ENCODE assay signal across 22 mouse cellular contexts in genomic region chr15:102191699-102192098, GRCm38 (mm10). TPM values are rescaled to one million over a fixed set of nuclear protein-coding genes. Genes with fewer than 3 reads are reported as not detected.
A peak's percentile ranks its signal among the peaks of the same experiment; 100 is the strongest.
DNase-seq lines count a peak whose midpoint lies in the region; ATAC-seq and TF ChIP-seq lines count a peak whose summit lies in the region.
"Had no signal": no experiment of that assay in that cellular context is flagged by ENCODE, and none has a peak within 500 bp of the region (broad histone marks: within the 10 kb centered on the region; RNA-seq: fewer than 3 reads in every experiment).

No protein-coding gene starts in this region.

- H3K36me3 ChIP-seq in neural tube, embryonic 12.5 days: no peaks in the 10 kb centered on the region; the same call in 1 of the 2 replicates
- H3K36me3 ChIP-seq in intestine, postnatal 0 days (ENCODE audit: control insufficient read depth, insufficient read depth): no peaks in the 10 kb centered on the region
- H3K36me3 ChIP-seq in liver, embryonic 13.5 days: no peaks in the 10 kb centered on the region

- no peak for DNase-seq in neural tube, embryonic 10.5 days (ENCODE audit: extremely low spot score, low spot score)
- no peak for DNase-seq in liver, embryonic 13.5 days
- no peak for DNase-seq in heart, postnatal 25 days (ENCODE audit: low spot score)
- no peak for DNase-seq in B cell, adult 2 months
- DNase-seq in layer of hippocampus, adult 8-10 months (ENCODE audit: low spot score in 2 of 2): no peak
- DNase-seq: adrenal gland, postnatal 14 days; cerebellum, adult 9-10 months; gastrocnemius, adult 2 months; heart, postnatal 36 days; kidney, postnatal 10 days; left cerebral cortex, postnatal 4 days; lung, adult 2 months; lung, postnatal 14 days; right cerebral cortex, postnatal 14 days; thymus, postnatal 25 days had no signal

- 62% methylated on average over 7 of the region's 7 CpGs for WGBS in neural tube, embryonic 12.5 days
- 25% methylated on average over 7 of the region's 7 CpGs for WGBS in intestine, postnatal 0 days
- 58% methylated on average over 7 of the region's 7 CpGs for WGBS in liver, embryonic 13.5 days (ENCODE audit: insufficient replicate concordance)

- 0 out of 2 replicates have a peak overlapping the region, but pooled peaks have one; percentile 13 for H3K9ac ChIP-seq in neural tube, embryonic 12.5 days
- H3K9ac ChIP-seq in intestine, postnatal 0 days (ENCODE audit: low read depth, low read length): no peak overlapping the region
- no peak overlapping the region for H3K9ac ChIP-seq in liver, embryonic 13.5 days

- no peak overlapping the region for H3K27ac ChIP-seq in neural tube, embryonic 12.5 days
- H3K27ac ChIP-seq in intestine, postnatal 0 days (ENCODE audit: low read depth, low read length): no peak overlapping the region
- H3K27ac ChIP-seq in liver, embryonic 13.5 days: peak overlapping the region; percentile 68
- H3K27ac ChIP-seq: forebrain, embryonic 10.5 days; hindbrain, embryonic 13.5 days had no signal

- no peaks in the 10 kb centered on the region; the same call in 1 of the 2 replicates for H3K4me1 ChIP-seq in neural tube, embryonic 12.5 days
- no peaks in the 10 kb centered on the region for H3K4me1 ChIP-seq in intestine, postnatal 0 days (replicated peaks; ENCODE audit: control insufficient read depth, insufficient read depth, low read length)
- peaks cover 48% of the 10 kb centered on the region for H3K4me1 ChIP-seq in liver, embryonic 13.5 days (replicated peaks)
- H3K4me1 ChIP-seq: hindbrain, embryonic 13.5 days had no signal

- no peaks in the 10 kb centered on the region for H3K27me3 ChIP-seq in neural tube, embryonic 12.5 days (replicated peaks)
- no peaks in the 10 kb centered on the region for H3K27me3 ChIP-seq in intestine, postnatal 0 days (replicated peaks; ENCODE audit: control insufficient read depth, insufficient read depth, low read length)
- no peaks in the 10 kb centered on the region for H3K27me3 ChIP-seq in liver, embryonic 13.5 days
- H3K27me3 ChIP-seq: hindbrain, embryonic 13.5 days had no signal

- TF ChIP-seq CTCF in intestine, postnatal 0 days (IDR thresholded peaks at IDR 0.05; ENCODE audit: low read depth): no peak

- no peaks in the 10 kb centered on the region for H3K9me3 ChIP-seq in neural tube, embryonic 12.5 days
- no peaks in the 10 kb centered on the region for H3K9me3 ChIP-seq in intestine, postnatal 0 days (ENCODE audit: control insufficient read depth)
- no peaks in the 10 kb centered on the region for H3K9me3 ChIP-seq in liver, embryonic 13.5 days (replicated peaks)
- H3K9me3 ChIP-seq: forebrain, embryonic 10.5 days; hindbrain, embryonic 13.5 days had no signal

- H3K4me3 ChIP-seq in neural tube, embryonic 12.5 days: no peak overlapping the region
- no peak overlapping the region for H3K4me3 ChIP-seq in intestine, postnatal 0 days (ENCODE audit: low read depth, low read length)
- no peak overlapping the region for H3K4me3 ChIP-seq in liver, embryonic 13.5 days (replicated peaks)
- H3K4me3 ChIP-seq: forebrain, embryonic 10.5 days; gastrocnemius, adult 2 months; hindbrain, embryonic 13.5 days had no signal

- intact Hi-C loops in heart, postnatal 25 days (cut with DNase I): no loop called here

- no peak for ATAC-seq in neural tube, embryonic 12.5 days (ENCODE audit: low FRiP score, low read depth)
- ATAC-seq in intestine, postnatal 0 days: peak; percentile 11; the same call in 1 of the 2 replicates
- ATAC-seq in liver, embryonic 13.5 days (ENCODE audit: low read depth): peak; percentile 50

- H3K4me2 ChIP-seq in neural tube, embryonic 12.5 days (replicated peaks): no peak overlapping the region
- no peak overlapping the region for H3K4me2 ChIP-seq in intestine, postnatal 0 days (replicated peaks; ENCODE audit: low read depth)
- no peak overlapping the region for H3K4me2 ChIP-seq in liver, embryonic 13.5 days
- H3K4me2 ChIP-seq: hindbrain, embryonic 13.5 days; midbrain, embryonic 11.5 days had no signal

RNA-seq across cellular contexts. Expression of gene Zfp740, which starts 11.3 kb away (rescaled TPM):
- polyA plus RNA-seq in neural tube, embryonic 12.5 days (2016; fragmentation: Nextera tagmentation; extraction: Ambion mirVana): 98.3 and 105 TPM in 2 replicates
- 14.1 and 16.0 TPM in 2 replicates for polyA plus RNA-seq in intestine, postnatal 0 days (2015; fragmentation: Nextera tagmentation; extraction: Ambion mirVana)
- polyA plus RNA-seq in liver, embryonic 13.5 days (2015; fragmentation: Nextera tagmentation; extraction: Ambion mirVana): 14.8 and 21.8 TPM in 2 replicates
- 10 to 100 TPM; 34.0 to 35.2 TPM for total RNA-seq in heart, postnatal 25 days (2021)
- 10 to 100 TPM; 74.5 to 85.4 (median 79.0) TPM for total RNA-seq in layer of hippocampus, adult 8-10 months (2022)

RNA-seq across cellular contexts. Expression of gene Csad, which starts 12.8 kb away (rescaled TPM):
- polyA plus RNA-seq in neural tube, embryonic 12.5 days (2016; fragmentation: Nextera tagmentation; extraction: Ambion mirVana): 46.7 and 48.3 TPM in 2 replicates
- 22.8 and 26.8 TPM in 2 replicates for polyA plus RNA-seq in intestine, postnatal 0 days (2015; fragmentation: Nextera tagmentation; extraction: Ambion mirVana)
- 20.8 and 22.0 TPM in 2 replicates for polyA plus RNA-seq in liver, embryonic 13.5 days (2015; fragmentation: Nextera tagmentation; extraction: Ambion mirVana)
- 10 to 100 TPM; 15.7 to 16.3 TPM for total RNA-seq in heart, postnatal 25 days (2021)
- 10 to 100 TPM; 32.4 to 41.6 (median 35.8) TPM for total RNA-seq in layer of hippocampus, adult 8-10 months (2022)

RNA-seq across cellular contexts. Expression of gene Itgb7, which starts 40.0 kb away (rescaled TPM):
- polyA plus RNA-seq in neural tube, embryonic 12.5 days (2016; fragmentation: Nextera tagmentation; extraction: Ambion mirVana): 0.29 and 0.79 TPM in 2 replicates
- polyA plus RNA-seq in intestine, postnatal 0 days (2015; fragmentation: Nextera tagmentation; extraction: Ambion mirVana): 2.6 and 2.9 TPM in 2 replicates
- 5.5 and 6.5 TPM in 2 replicates for polyA plus RNA-seq in liver, embryonic 13.5 days (2015; fragmentation: Nextera tagmentation; extraction: Ambion mirVana)
- total RNA-seq in heart, postnatal 25 days (2021): 1 to 10 TPM; 1.3 TPM
- 1 to 10 TPM in 3 of 4 experiments, under 1 TPM in 1; 0.97 to 3.3 (median 1.7) TPM for total RNA-seq in layer of hippocampus, adult 8-10 months (2022)

RNA-seq across cellular contexts. Expression of gene Soat2, which starts 41.4 kb away (rescaled TPM):
- 0.11 TPM in 1 of 2 replicates, not detected in the other for polyA plus RNA-seq in neural tube, embryonic 12.5 days (2016; fragmentation: Nextera tagmentation; extraction: Ambion mirVana)
- 52.7 and 56.7 TPM in 2 replicates for polyA plus RNA-seq in intestine, postnatal 0 days (2015; fragmentation: Nextera tagmentation; extraction: Ambion mirVana)
- 31.0 and 31.3 TPM in 2 replicates for polyA plus RNA-seq in liver, embryonic 13.5 days (2015; fragmentation: Nextera tagmentation; extraction: Ambion mirVana)
- total RNA-seq in heart, postnatal 25 days (2021): under 1 TPM in 1 of 2 experiments, not detected in 1; 0.11 TPM
- under 1 TPM in 2 of 4 experiments, not detected in 2; 0.20 to 0.39 TPM for total RNA-seq in layer of hippocampus, adult 8-10 months (2022)
- total RNA-seq: heart, postnatal 36 days; layer of hippocampus, postnatal 14 days; left cerebral cortex, postnatal 4 days had no signal
- polyA plus RNA-seq: hindbrain, embryonic 13.5 days; midbrain, embryonic 11.5 days had no signal

RNA-seq across cellular contexts. Expression of gene Igfbp6, which starts 47.5 kb away (rescaled TPM):
- 0.60 and 0.63 TPM in 2 replicates for polyA plus RNA-seq in neural tube, embryonic 12.5 days (2016; fragmentation: Nextera tagmentation; extraction: Ambion mirVana)
- polyA plus RNA-seq in intestine, postnatal 0 days (2015; fragmentation: Nextera tagmentation; extraction: Ambion mirVana): 27.8 and 29.1 TPM in 2 replicates
- 1.1 and 1.2 TPM in 2 replicates for polyA plus RNA-seq in liver, embryonic 13.5 days (2015; fragmentation: Nextera tagmentation; extraction: Ambion mirVana)
- 10 to 100 TPM; 38.3 to 43.6 TPM for total RNA-seq in heart, postnatal 25 days (2021)
- 10 to 100 TPM; 11.2 to 13.6 (median 12.7) TPM for total RNA-seq in layer of hippocampus, adult 8-10 months (2022)
- total RNA-seq: megakaryocyte progenitor cell, adult 5-6 weeks had no signal
